Mouse (Mus musculus): Measurements from ENCODE around the gene Cxcr2.

DNA sequence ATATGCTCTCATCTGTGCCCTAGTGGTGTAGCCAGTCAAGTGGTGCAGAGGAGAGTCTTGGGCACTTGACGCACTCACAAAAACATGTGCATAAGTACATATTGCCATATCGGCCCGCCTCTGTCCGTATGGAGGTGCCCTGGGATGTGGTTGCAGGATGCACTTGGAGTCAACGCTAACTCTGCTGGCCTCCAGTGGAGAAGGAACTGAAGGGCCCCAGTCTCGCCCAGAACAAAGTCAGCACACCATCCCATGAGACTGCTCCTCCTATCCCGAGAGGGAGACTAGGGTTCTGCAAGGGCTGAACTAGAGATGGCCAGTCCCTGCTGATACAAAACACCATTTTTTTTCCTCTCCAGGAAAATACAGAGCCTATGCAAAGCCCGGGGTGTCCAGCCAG, 30.6 kb upstream of the Cxcr2 start:
- TF ChIP-seq POLR2A (IDR thresholded peaks at IDR 0.05; ENCODE audit: insufficient read depth, low read depth, low read length), result no peak
- no peak for TF ChIP-seq CTCF (IDR thresholded peaks at IDR 0.05; ENCODE audit: insufficient read depth, low read depth, low read length)
